28 mouse cellular contexts compared by ENCODE assay signal in genomic region chr14:26525955-26526354, GRCm38 (mm10). TPM values are rescaled to one million over a fixed set of nuclear protein-coding genes. Genes with fewer than 3 reads are reported as not detected.
DNase-seq lines count a peak whose midpoint lies in the region; ATAC-seq and TF ChIP-seq lines count a peak whose summit lies in the region.
"Had no signal": no experiment of that assay in that cellular context is flagged by ENCODE, and none has a peak within 500 bp of the region (broad histone marks: within the 10 kb centered on the region; RNA-seq: fewer than 3 reads in every experiment).

No protein-coding gene starts in this region.

- no peak overlapping the region for H3K4me2 ChIP-seq in liver, postnatal 0 days (ENCODE audit: low read depth, low read length)
- H3K4me2 ChIP-seq: embryonic facial prominence, embryonic 12.5 days; embryonic facial prominence, embryonic 15.5 days; heart, embryonic 12.5 days; heart, embryonic 15.5 days; hindbrain, embryonic 14.5 days had no signal

- intact Hi-C loops in heart, postnatal 14 days (cut with DNase I), result no loop called here

- ATAC-seq in liver, postnatal 0 days, result no peak
- ATAC-seq: forebrain, embryonic 14.5 days; forebrain, postnatal 0 days; hindbrain, postnatal 0 days; inflammation-experienced regulatory T-cells, adult 6 months had no signal

- H3K4me1 ChIP-seq in liver, adult 2 months (ENCODE audit: control insufficient read depth, insufficient read depth, low read length), result peaks cover 22% of the 10 kb centered on the region
- H3K4me1 ChIP-seq in liver, postnatal 0 days (ENCODE audit: insufficient read depth), result peaks cover 33% of the 10 kb centered on the region
- H3K4me1 ChIP-seq in brown adipose tissue, adult 24 weeks (ENCODE audit: control insufficient read depth, insufficient read depth, insufficient read length, low read length), result peaks cover 27% of the 10 kb centered on the region

- no peaks in the 10 kb centered on the region for H3K9me3 ChIP-seq in liver, postnatal 0 days (ENCODE audit: low read length)
- H3K9me3 ChIP-seq: embryonic facial prominence, embryonic 12.5 days; embryonic facial prominence, embryonic 15.5 days; heart, embryonic 12.5 days; heart, embryonic 15.5 days had no signal

- peak; percentile 17 for DNase-seq in heart, adult 11 months
- DNase-seq in heart, postnatal 14 days, result no peak
- DNase-seq in liver, adult 2 months (ENCODE audit: extremely low read depth, low read depth, low spot score), result peak; percentile 85
- DNase-seq in liver, postnatal 0 days, result no peak
- DNase-seq in lung, postnatal 36 days, result no peak
- DNase-seq: adrenal gland, postnatal 10 days; adrenal gland, postnatal 36 days; B cell, adult 2 months; cerebellum, adult 11 months; cerebellum, adult 2 months; cerebellum, adult 9-11 months; cerebellum, postnatal 25 days; forebrain, postnatal 0 days; gastrocnemius, adult 2 months; gastrocnemius, postnatal 14 days; heart, adult 18-20 months; heart, postnatal 10 days; heart, postnatal 4 days had no signal

- H3K27me3 ChIP-seq in liver, adult 2 months (ENCODE audit: control insufficient read depth, insufficient read depth, low read length), result no peaks in the 10 kb centered on the region
- no peaks in the 10 kb centered on the region for H3K27me3 ChIP-seq in liver, postnatal 0 days (ENCODE audit: insufficient read depth, low read length)
- H3K27me3 ChIP-seq: CH12.LX; embryonic facial prominence, embryonic 12.5 days; embryonic facial prominence, embryonic 15.5 days; heart, embryonic 12.5 days; heart, embryonic 15.5 days had no signal

- peak overlapping the region; percentile 44; the same call in 1 of the 2 replicates for H3K27ac ChIP-seq in liver, adult 2 months (replicated peaks; ENCODE audit: insufficient read depth, low read depth, low read length)
- no peak overlapping the region for H3K27ac ChIP-seq in liver, postnatal 0 days (ENCODE audit: low read depth)
- 0 out of 2 replicates have a peak overlapping the region, but pooled peaks have one; percentile 38 for H3K27ac ChIP-seq in brown adipose tissue, adult 24 weeks (replicated peaks; ENCODE audit: low read depth, low read length)
- H3K27ac ChIP-seq: embryonic facial prominence, embryonic 12.5 days; embryonic facial prominence, embryonic 15.5 days; gastrocnemius, adult 2 months; heart, embryonic 15.5 days; hindbrain, embryonic 14.5 days; hindbrain, postnatal 0 days had no signal

- H3K9ac ChIP-seq in liver, adult 2 months (ENCODE audit: low read depth, low read length), result no peak overlapping the region
- no peak overlapping the region for H3K9ac ChIP-seq in liver, postnatal 0 days (replicated peaks)
- H3K9ac ChIP-seq: embryonic facial prominence, embryonic 12.5 days; embryonic facial prominence, embryonic 15.5 days; forebrain, postnatal 0 days; heart, embryonic 12.5 days; heart, embryonic 15.5 days; hindbrain, embryonic 14.5 days had no signal

- no peak for TF ChIP-seq POLR2A in liver, adult 2 months (IDR thresholded peaks at IDR 0.05; ENCODE audit: extremely low read depth, insufficient read depth, low read length)

- no peak for TF ChIP-seq EP300 in liver, postnatal 0 days (IDR thresholded peaks at IDR 0.05; ENCODE audit: low read depth)

- no peak overlapping the region for H3K4me3 ChIP-seq in liver, adult 2 months (ENCODE audit: insufficient read depth, low read depth, low read length)
- H3K4me3 ChIP-seq in liver, postnatal 0 days (ENCODE audit: low read depth, low read length), result no peak overlapping the region
- H3K4me3 ChIP-seq in brown adipose tissue, adult 24 weeks (ENCODE audit: insufficient read depth, low read depth, low read length), result no peak overlapping the region
- H3K4me3 ChIP-seq: embryonic facial prominence, embryonic 12.5 days; embryonic facial prominence, embryonic 15.5 days; gastrocnemius, adult 2 months; heart, embryonic 12.5 days; heart, embryonic 15.5 days had no signal

- peaks cover 2% of the 10 kb centered on the region; the same call in 1 of the 2 replicates for H3K36me3 ChIP-seq in liver, adult 2 months (ENCODE audit: control insufficient read depth, insufficient read depth, low read length)
- H3K36me3 ChIP-seq in liver, postnatal 0 days (replicated peaks; ENCODE audit: insufficient read depth, low read length), result peaks cover 8% of the 10 kb centered on the region; the same call in 1 of the 2 replicates
- H3K36me3 ChIP-seq: embryonic facial prominence, embryonic 15.5 days; heart, embryonic 15.5 days had no signal

- WGBS in liver, adult 2 months, result 14% methylated on average over 3 of the region's 3 CpGs
- WGBS in liver, postnatal 0 days (ENCODE audit: insufficient replicate concordance), result 61% methylated on average over 3 of the region's 3 CpGs

- peaks cover 44% of the 10 kb centered on the region; the same call in 1 of the 2 replicates for H3K79me2 ChIP-seq in liver, adult 2 months (ENCODE audit: control insufficient read depth, insufficient read depth, low read length)

- no peak for TF ChIP-seq CTCF in liver, adult 2 months (IDR thresholded peaks at IDR 0.05; ENCODE audit: low read depth, low read length)
- no peak for TF ChIP-seq CTCF in liver, postnatal 0 days (IDR thresholded peaks at IDR 0.05; ENCODE audit: low read depth)

RNA-seq across cellular contexts. Expression of gene Slmap, which starts 8.8 kb away (rescaled TPM):
- 100 to 1,000 TPM; 250 to 282 TPM for total RNA-seq in heart, postnatal 14 days (2021)
- 43.8 and 50.8 TPM in 2 replicates for total RNA-seq in liver, adult 2 months (2014; rRNA removed)
- polyA plus RNA-seq in liver, adult 2 months (2012; rRNA removed), result 10.4 and 10.5 TPM in 2 replicates
- polyA plus RNA-seq in liver, postnatal 0 days (2015; fragmentation: Nextera tagmentation; extraction: Ambion mirVana), result 11.7 and 12.3 TPM in 2 replicates
- 75.7 and 115 TPM in 2 replicates for polyA plus RNA-seq in brown adipose tissue, adult 24 weeks (2012; ENCODE audit: insufficient read depth, insufficient read length, missing spikeins)

RNA-seq across cellular contexts. Expression of gene Dennd6a, which starts 47.7 kb away (rescaled TPM):
- total RNA-seq in heart, postnatal 14 days (2021), result 10 to 100 TPM; 21.0 to 22.6 TPM
- total RNA-seq in liver, adult 2 months (2014; rRNA removed), result 18.5 and 19.7 TPM in 2 replicates
- 6.2 and 6.3 TPM in 2 replicates for polyA plus RNA-seq in liver, adult 2 months (2012; rRNA removed)
- 9.9 and 11.8 TPM in 2 replicates for polyA plus RNA-seq in liver, postnatal 0 days (2015; fragmentation: Nextera tagmentation; extraction: Ambion mirVana)
- polyA plus RNA-seq in brown adipose tissue, adult 24 weeks (2012; ENCODE audit: insufficient read depth, insufficient read length, missing spikeins), result 16.7 and 18.5 TPM in 2 replicates

Comparison
In these comparisons a context has a peak if more than half of its experiments do, and no peak if none do; other contexts are left out.
1. DNase-seq: peak in heart, adult 11 months (single experiment) and liver, adult 2 months (single experiment); none in heart, postnatal 14 days (0 of 2), liver, postnatal 0 days (single experiment) and lung, postnatal 36 days (single experiment).